Mouse (Mus musculus): ENCODE data around the gene Cracr2b. TPM values are rescaled to one million over a fixed set of nuclear protein-coding genes. Genes with fewer than 3 reads are reported as not detected.
"Not testable (repeated sequence)": the region's sequence is repeated elsewhere in the genome, so short reads cannot be mapped to it uniquely, and the experiment has no call there.

The Cracr2b gene
- polyA plus RNA-seq, 1 experiment from 2014 or later = 5.4 TPM

GRCm38 (mm10) chr7:141443828-141444237, 17.1 kb upstream of the Cracr2b start, which contains the start of gene Pidd1:
Gene Pidd1, minus strand, starts transcription at chr7:141444025.
- Histone ChIP-seq H3K4me2 (replicated peaks) (peak within 1 kb of the TSS; percentile 61), H3K9ac (replicated peaks) (peak within 1 kb of the TSS; percentile 45), H3K36me3 (peaks cover 25% of the 10 kb centered on the region), H3K4me3 (peak within 1 kb of the TSS; percentile 41), H3K27me3 (no peaks in the 10 kb centered on the region), H3K27ac (replicated peaks) (no peak within 1 kb of the TSS; the same call in 1 of the 2 replicates), H3K9me3 (no peaks in the 10 kb centered on the region), H3K4me1 (peaks cover 38% of the 10 kb centered on the region)
- peak; percentile 44 for ATAC-seq (ENCODE audit: low FRiP score, low read depth)
- under 1% methylated on average over 25 of the region's 25 CpGs for WGBS

GRCm38 (mm10) chr7:141446374-141446773, 14.5 kb upstream of the Cracr2b start:
- H3K9me3 ChIP-seq; H3K27me3 ChIP-seq; H3K9ac ChIP-seq (replicated peaks); H3K27ac ChIP-seq (replicated peaks); ATAC-seq (ENCODE audit: low FRiP score, low read depth); H3K4me3 ChIP-seq: not testable (repeated sequence)
- H3K4me2 ChIP-seq (replicated peaks) = peak overlapping the region; percentile 79; the same call in 1 of the 2 replicates
- H3K36me3 ChIP-seq = peaks cover 34% of the 10 kb centered on the region
- 75% methylated on average over 3 of the region's 3 CpGs for WGBS
- H3K4me1 ChIP-seq = peaks cover 42% of the 10 kb centered on the region

GRCm38 (mm10) chr7:141447110-141447991, 13.5 kb upstream of the Cracr2b start, which contains the start of gene Rplp2:
Gene Rplp2, plus strand, starts transcription at chr7:141447370.
- ATAC-seq (ENCODE audit: low FRiP score, low read depth) = peak; percentile 90
- H3K4me1 ChIP-seq = peaks cover 33% of the 10 kb centered on the region
- peak within 1 kb of the TSS; percentile 90 for H3K4me3 ChIP-seq
- H3K36me3 ChIP-seq = peaks cover 39% of the 10 kb centered on the region
- peak within 1 kb of the TSS; percentile 91 for H3K9ac ChIP-seq (replicated peaks)
- WGBS = under 1% methylated on average over 63 of the region's 63 CpGs
- peak within 1 kb of the TSS; percentile 81 for H3K27ac ChIP-seq (replicated peaks)
- no peaks in the 10 kb centered on the region for H3K9me3 ChIP-seq
- peak within 1 kb of the TSS; percentile 79 for H3K4me2 ChIP-seq (replicated peaks)
- H3K27me3 ChIP-seq = no peaks in the 10 kb centered on the region

GRCm38 (mm10) chr7:141451928-141452327, 9.0 kb upstream of the Cracr2b start:
- peaks cover 40% of the 10 kb centered on the region for H3K36me3 ChIP-seq
- H3K27me3 ChIP-seq = peaks cover 11% of the 10 kb centered on the region; the same call in 1 of the 2 replicates
- ATAC-seq (ENCODE audit: low FRiP score, low read depth) = no peak
- H3K4me2 ChIP-seq (replicated peaks) = no peak overlapping the region
- no peaks in the 10 kb centered on the region for H3K9me3 ChIP-seq
- H3K27ac ChIP-seq (replicated peaks) = no peak overlapping the region
- H3K9ac ChIP-seq (replicated peaks) = no peak overlapping the region
- peaks cover 26% of the 10 kb centered on the region for H3K4me1 ChIP-seq
- H3K4me3 ChIP-seq = no peak overlapping the region

GRCm38 (mm10) chr7:141453636-141454035, 7.3 kb upstream of the Cracr2b start:
- WGBS = 83% methylated on average over 2 of the region's 2 CpGs
- Histone ChIP-seq H3K4me1 (peaks cover 19% of the 10 kb centered on the region), H3K27me3 (peaks cover 17% of the 10 kb centered on the region), H3K4me2 (replicated peaks) (no peak overlapping the region), H3K4me3 (no peak overlapping the region), H3K9ac (replicated peaks) (no peak overlapping the region), H3K27ac (replicated peaks) (no peak overlapping the region), H3K36me3 (peaks cover 38% of the 10 kb centered on the region), H3K9me3 (no peaks in the 10 kb centered on the region)
- no peak for ATAC-seq (ENCODE audit: low FRiP score, low read depth)

- peak within 1 kb of the TSS; percentile 66 for H3K27ac ChIP-seq (replicated peaks)
These were observed 5.8 kb upstream of the Cracr2b start, which contains the start of gene Pnpla2 for GRCm38 (mm10) chr7:141454967-141455551. Gene Pnpla2, plus strand, starts transcription at chr7:141455198.

GRCm38 (mm10) chr7:141455610-141456314, 5.1 kb upstream of the Cracr2b start:
- ATAC-seq (ENCODE audit: low FRiP score, low read depth) = peak; percentile 39
- 1% methylated on average over 23 of the region's 23 CpGs for WGBS
- Histone ChIP-seq H3K27ac (replicated peaks) (peak overlapping the region; percentile 66), H3K4me1 (peaks cover 13% of the 10 kb centered on the region), H3K9ac (replicated peaks) (peak overlapping the region; percentile 76), H3K4me3 (peak overlapping the region; percentile 63), H3K4me2 (replicated peaks) (peak overlapping the region; percentile 95), H3K36me3 (peaks cover 31% of the 10 kb centered on the region), H3K27me3 (peaks cover 38% of the 10 kb centered on the region), H3K9me3 (no peaks in the 10 kb centered on the region)

More at GRCm38 (mm10) chr7:141454967-141455551, 5.8 kb upstream of the Cracr2b start, which contains the start of gene Pnpla2:
- WGBS = under 1% methylated on average over 45 of the region's 45 CpGs
- Histone ChIP-seq H3K9ac (replicated peaks) (peak within 1 kb of the TSS; percentile 76), H3K36me3 (peaks cover 37% of the 10 kb centered on the region), H3K4me1 (peaks cover 13% of the 10 kb centered on the region), H3K9me3 (no peaks in the 10 kb centered on the region), H3K27me3 (peaks cover 31% of the 10 kb centered on the region), H3K4me3 (peak within 1 kb of the TSS; percentile 63), H3K4me2 (replicated peaks) (peak within 1 kb of the TSS; percentile 95)
- peak; percentile 81 for ATAC-seq (ENCODE audit: low FRiP score, low read depth)

- no peak for ATAC-seq (ENCODE audit: low FRiP score, low read depth)
- H3K4me3 ChIP-seq = no peak overlapping the region
These were observed 4.2 kb upstream of the Cracr2b start for GRCm38 (mm10) chr7:141456739-141457138.

GRCm38 (mm10) chr7:141457236-141457635, 3.7 kb upstream of the Cracr2b start:
- Histone ChIP-seq H3K9me3 (no peaks in the 10 kb centered on the region), H3K9ac (replicated peaks) (no peak overlapping the region), H3K4me1 (peaks cover 21% of the 10 kb centered on the region), H3K36me3 (peaks cover 17% of the 10 kb centered on the region), H3K27me3 (peaks cover 53% of the 10 kb centered on the region), H3K4me2 (replicated peaks) (no peak overlapping the region), H3K27ac (replicated peaks) (no peak overlapping the region), H3K4me3 (no peak overlapping the region)
- no peak for ATAC-seq (ENCODE audit: low FRiP score, low read depth)
- 93% methylated on average over 14 of the region's 14 CpGs for WGBS

More at GRCm38 (mm10) chr7:141456739-141457138, 4.2 kb upstream of the Cracr2b start:
- H3K27me3 ChIP-seq = peaks cover 48% of the 10 kb centered on the region
- no peak overlapping the region for H3K9ac ChIP-seq (replicated peaks)
- H3K4me1 ChIP-seq = peaks cover 17% of the 10 kb centered on the region
- H3K9me3 ChIP-seq = no peaks in the 10 kb centered on the region
- H3K27ac ChIP-seq (replicated peaks) = no peak overlapping the region
- peak overlapping the region; percentile 95; the same call in 1 of the 2 replicates for H3K4me2 ChIP-seq (replicated peaks)
- 91% methylated on average over 6 of the region's 6 CpGs for WGBS
- peaks cover 22% of the 10 kb centered on the region for H3K36me3 ChIP-seq

- H3K27me3 ChIP-seq = peaks cover 62% of the 10 kb centered on the region
- H3K4me1 ChIP-seq = peaks cover 24% of the 10 kb centered on the region
- 75% methylated on average over 15 of the region's 15 CpGs for WGBS
- H3K36me3 ChIP-seq = peaks cover 15% of the 10 kb centered on the region; the same call in 1 of the 2 replicates
- H3K4me3 ChIP-seq = no peak overlapping the region
- ATAC-seq (ENCODE audit: low FRiP score, low read depth) = no peak
- no peak overlapping the region for H3K9ac ChIP-seq (replicated peaks)
- H3K9me3 ChIP-seq = no peaks in the 10 kb centered on the region
- H3K4me2 ChIP-seq (replicated peaks) = no peak overlapping the region
- no peak overlapping the region for H3K27ac ChIP-seq (replicated peaks)
These were observed 2.8 kb upstream of the Cracr2b start for GRCm38 (mm10) chr7:141457986-141458660.

GRCm38 (mm10) chr7:141458661-141459060, 2.2 kb upstream of the Cracr2b start:
- Histone ChIP-seq H3K9me3 (no peaks in the 10 kb centered on the region), H3K4me2 (replicated peaks) (no peak overlapping the region), H3K4me1 (peaks cover 24% of the 10 kb centered on the region), H3K9ac (replicated peaks) (no peak overlapping the region), H3K27ac (replicated peaks) (no peak overlapping the region), H3K36me3 (peaks cover 15% of the 10 kb centered on the region; the same call in 1 of the 2 replicates), H3K27me3 (peaks cover 67% of the 10 kb centered on the region), H3K4me3 (no peak overlapping the region)
- ATAC-seq (ENCODE audit: low FRiP score, low read depth) = no peak
- 92% methylated on average over 11 of the region's 11 CpGs for WGBS
